Mouse (Mus musculus) bone marrow, adult 2 months (tissue): Measurements from ENCODE around the gene Tubd1.

Source experiments
- CTCF ChIP-seq: fragments of 200-500 bp; IDR thresholded peaks from 2 replicates; pipeline ENCODE4 v1.5.1; 2011; ENCODE audit warnings: low read length, control low read depth; ENCODE audit not compliant: control insufficient read depth, insufficient read depth
- POLR2A ChIP-seq: fragments of 200-500 bp; IDR thresholded peaks from 2 replicates; pipeline ENCODE4 v1.6.1; 2011; ENCODE audit warnings: low read depth, mild to moderate bottlenecking, control low read depth, low read length, borderline replicate concordance; ENCODE audit not compliant: control insufficient read depth

- TF ChIP-seq POLR2A (no peak), CTCF (no peak)
Observed at GRCm38 (mm10) chr11:86543960-86544638, 692 bp upstream of the Tubd1 start.
